Mouse (Mus musculus) lung, adult 2 months (tissue): Measurements from ENCODE around the gene Ddi1.

Source experiments
- CTCF ChIP-seq: fragments of 200-500 bp; IDR thresholded peaks from 2 replicates; pipeline ENCODE4 v1.5.1; 2011; ENCODE audit warnings: mild to moderate bottlenecking, low read length, control low read depth; ENCODE audit not compliant: insufficient read depth
- POLR2A ChIP-seq: fragments of 200-500 bp; IDR thresholded peaks from 2 replicates; pipeline ENCODE4 v1.6.1; 2011; ENCODE audit warnings: low read depth, mild to moderate bottlenecking, control low read depth, low read length, borderline replicate concordance; ENCODE audit errors: extremely low read depth

DNA sequence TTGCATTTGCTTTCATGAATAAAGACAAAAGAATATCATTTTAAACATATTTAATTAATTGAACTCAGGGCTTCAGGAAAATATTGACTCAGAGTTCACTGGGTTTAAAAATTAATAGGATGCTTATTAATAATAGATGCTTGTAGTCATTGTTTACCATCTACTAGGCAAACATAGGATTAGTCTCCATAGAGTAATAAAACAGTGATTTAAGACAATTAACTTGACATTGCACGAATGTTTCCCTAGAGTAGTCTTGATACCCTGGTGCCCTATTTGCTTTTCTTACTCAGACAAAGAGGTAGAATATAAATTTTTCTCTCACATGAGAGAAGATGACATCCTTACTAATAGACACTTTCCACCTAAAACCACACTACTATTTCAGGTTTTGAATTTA is 52.1 kb downstream of the Ddi1 start:
- TF ChIP-seq CTCF: no peak
- no peak for TF ChIP-seq POLR2A
